Mouse (Mus musculus): ENCODE data around the gene Atp6v1e1. TPM values are rescaled to one million over a fixed set of nuclear protein-coding genes. Genes with fewer than 3 reads are reported as not detected.
"Not testable (repeated sequence)": the region's sequence is repeated elsewhere in the genome, so short reads cannot be mapped to it uniquely, and the experiment has no call there.

The Atp6v1e1 gene
- 100 to 1,000 TPM; 168 to 172 TPM for total RNA-seq (2021)

DNA sequence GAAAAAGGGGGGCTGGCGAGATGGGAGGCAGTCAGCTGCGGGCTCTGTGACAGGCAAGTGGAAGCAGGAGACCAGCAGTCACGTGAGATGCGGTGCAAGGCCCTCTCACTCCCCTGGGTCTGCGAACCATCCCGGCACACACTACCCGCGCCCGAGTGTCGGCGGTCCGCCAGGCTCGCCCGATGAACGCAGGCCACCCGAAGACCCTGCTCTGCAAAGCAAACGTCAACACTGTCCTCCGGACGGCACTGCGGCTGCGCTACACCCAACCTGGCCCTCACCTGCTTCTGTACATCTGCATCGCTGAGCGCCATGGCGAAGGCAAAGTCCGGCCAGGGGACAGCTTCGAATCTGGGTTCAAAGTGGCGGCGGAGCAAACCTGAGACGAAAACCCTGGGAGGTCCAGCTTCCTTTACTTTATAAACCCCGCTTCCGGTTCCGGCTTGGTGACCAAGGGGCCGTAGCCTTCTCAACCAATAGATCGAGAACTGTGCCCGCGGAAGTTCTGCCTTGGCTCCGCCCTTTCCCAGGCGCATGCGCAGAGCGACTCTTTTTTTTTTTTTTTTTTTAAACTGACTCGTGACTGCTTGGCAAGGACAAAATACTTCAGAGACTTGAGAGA, at the start of gene Atp6v1e1:
Gene Atp6v1e1 (minus strand): TSS at position 487 of the 622 bp plus-strand sequence.
- DNase-seq: peak; percentile 96 to 97
- intact Hi-C loops (cut with DNase I): loop anchor here (10.0 kb wide), 1 partner anchor 288 kb away; the partner anchor contains the start of gene Hdhd5

DNA sequence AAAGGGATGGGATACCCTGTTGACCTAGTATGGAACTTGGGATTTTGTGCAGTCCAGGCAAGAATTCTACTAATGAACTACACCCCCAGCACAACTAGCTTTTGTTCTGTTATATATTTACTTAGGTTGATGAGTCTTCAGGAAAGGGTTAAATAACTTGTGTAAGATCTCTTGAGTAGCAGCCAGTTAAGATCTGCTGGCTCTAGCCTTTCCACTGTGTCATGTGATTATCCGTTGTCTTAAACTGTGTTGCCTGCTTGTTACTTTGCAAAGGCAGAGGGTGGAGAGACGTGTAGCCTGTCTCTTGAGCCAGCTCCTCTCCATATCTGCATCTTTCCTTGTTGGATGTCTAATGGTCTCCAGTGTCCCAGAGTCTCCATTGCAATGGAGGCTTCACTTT, 48.7 kb upstream of the Atp6v1e1 start:
- intact Hi-C loops (cut with DNase I): no loop called here
- no peak for DNase-seq

DNA sequence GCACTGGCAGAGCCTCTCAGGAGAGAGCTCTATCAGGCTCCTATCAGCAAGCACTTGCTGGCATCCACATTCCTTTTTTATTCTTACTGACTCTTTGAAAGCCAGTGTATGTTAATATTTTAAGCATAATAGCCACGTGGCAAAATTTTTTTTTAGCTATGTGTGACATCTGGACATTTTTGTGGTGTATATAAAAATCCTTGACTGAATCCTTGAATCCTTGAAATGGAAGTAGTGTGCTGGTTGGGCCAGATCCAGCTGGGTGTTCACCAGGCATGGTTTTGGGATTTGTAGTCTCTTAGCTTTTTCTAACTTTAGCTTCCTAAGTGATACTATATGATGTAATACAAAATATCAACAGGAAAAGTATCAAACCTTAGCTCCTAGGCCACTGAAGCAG, 46.2 kb upstream of the Atp6v1e1 start:
- intact Hi-C loops (cut with DNase I): no loop called here
- DNase-seq: no peak

DNA sequence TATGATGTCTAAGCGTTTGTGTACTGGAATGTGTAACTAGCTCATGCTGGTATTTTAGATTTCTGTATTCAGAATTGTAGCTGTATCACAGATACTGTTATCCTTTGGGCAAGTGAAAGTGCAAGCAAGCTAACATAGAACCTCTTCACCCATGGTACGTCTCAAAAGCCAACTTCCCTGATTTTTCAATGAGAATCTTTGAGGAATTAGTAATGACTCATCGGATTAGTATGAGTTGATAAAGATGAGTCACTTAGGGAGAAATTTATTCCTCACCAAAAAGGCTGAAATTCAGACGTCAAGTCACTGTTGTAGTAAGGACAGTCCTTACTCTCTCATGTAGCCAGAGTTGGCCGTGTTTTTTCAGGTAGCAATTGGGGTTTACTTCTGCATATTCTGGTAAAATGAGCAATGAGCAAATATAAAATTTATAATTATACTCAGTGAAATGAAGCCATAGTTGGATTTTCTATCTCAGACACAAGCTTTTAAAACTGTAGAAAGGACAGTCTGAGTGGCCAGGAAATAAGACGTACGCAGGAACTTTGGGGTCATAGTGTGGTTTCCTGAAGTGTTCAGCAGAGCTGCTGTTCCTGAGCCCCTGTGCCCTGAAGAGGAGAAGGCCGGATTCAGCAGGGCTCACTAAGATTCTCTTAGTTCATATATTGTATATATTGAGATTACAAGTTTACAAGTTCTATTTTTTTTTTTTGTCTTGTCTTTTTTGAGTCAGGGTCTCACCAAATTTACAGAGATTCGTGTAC, 43.6 kb upstream of the Atp6v1e1 start:
- DNase-seq: no peak
- intact Hi-C loops (cut with DNase I): no loop called here

DNA sequence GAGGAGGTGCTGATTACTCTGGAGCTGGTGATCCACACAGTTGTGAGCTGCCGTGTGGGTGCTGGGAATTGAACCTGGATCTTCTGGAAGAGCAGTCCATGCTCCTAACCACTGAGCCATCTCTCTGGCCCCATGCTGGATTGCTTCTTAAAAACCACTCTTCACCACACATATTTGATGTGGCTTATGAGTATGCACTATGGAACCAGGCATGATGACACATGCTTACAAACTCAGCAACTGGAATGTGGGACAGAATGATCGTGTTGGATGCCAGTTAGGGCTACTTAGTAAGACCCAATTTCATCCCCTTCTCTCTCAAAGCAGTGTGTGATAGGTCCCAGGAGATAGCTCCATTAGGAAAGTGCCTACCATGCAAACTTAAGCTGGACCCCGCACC, 37.5 kb upstream of the Atp6v1e1 start:
- DNase-seq: no peak
- intact Hi-C loops (cut with DNase I): no loop called here

DNA sequence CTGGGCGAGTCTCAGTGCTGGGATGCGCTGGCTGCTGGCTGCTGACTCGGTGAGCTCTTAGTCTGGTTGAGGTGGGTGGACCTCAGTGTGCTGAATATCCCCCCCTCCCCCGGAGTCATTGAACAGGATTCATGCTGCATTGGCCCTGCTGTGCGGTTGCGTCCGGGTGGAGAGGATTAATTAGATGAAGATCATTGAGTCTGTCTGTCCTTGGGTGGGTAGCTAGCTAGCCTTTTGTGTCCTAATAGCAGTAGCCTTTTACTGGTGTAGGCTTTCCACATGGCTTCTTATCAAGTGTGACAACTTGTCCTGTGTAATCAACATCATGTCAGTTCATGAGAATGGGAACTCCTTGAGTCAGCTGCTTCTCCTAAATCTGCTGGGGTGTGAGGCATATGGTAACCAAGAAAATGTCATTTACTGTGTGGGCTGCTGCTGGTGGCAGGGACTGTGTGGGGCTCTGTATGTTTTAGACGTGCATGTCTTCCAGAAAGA, 35.7 kb upstream of the Atp6v1e1 start:
- intact Hi-C loops (cut with DNase I): no loop called here
- no peak for DNase-seq

DNA sequence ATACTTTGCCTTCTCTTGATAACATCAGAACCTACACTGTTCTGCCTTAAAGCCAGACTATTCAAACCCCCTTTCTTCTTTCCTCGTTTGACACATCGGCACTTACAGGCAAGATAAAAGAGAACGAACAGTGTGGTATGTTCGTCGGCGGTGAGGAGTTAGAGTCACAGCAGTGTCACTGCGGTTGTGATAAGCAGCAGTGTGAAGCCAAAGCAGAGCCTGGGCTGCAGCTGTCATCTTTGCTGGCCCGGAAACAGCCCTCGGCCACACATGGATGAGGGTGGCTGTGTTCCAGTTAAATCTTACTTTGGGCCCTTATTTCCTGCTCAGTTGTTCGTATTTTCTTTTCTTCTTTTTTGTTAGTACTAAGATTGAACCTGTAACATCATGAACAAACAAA, 31.8 kb upstream of the Atp6v1e1 start:
- intact Hi-C loops (cut with DNase I): no loop called here
- peak; percentile 58 to 62 for DNase-seq

DNA sequence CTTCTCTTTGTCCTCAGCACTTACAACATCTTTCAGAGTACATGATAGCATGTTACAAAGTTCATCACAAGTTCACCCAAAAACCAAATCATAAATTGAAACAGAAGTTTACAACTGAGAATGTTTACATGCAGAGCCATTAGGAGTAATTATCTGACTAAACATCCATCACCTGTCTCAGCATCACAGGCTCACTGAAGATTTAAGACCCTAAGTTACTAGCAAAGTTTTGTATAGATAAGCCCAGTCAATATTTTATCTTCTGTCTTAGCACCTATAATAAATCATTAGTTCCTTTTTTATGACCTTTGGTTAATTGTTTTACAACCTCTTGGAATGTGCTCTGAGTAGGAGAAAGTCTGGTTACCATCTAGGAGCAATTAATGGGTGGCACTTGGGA, 28.1 kb upstream of the Atp6v1e1 start:
- DNase-seq; intact Hi-C loops (cut with DNase I): not testable (repeated sequence)

DNA sequence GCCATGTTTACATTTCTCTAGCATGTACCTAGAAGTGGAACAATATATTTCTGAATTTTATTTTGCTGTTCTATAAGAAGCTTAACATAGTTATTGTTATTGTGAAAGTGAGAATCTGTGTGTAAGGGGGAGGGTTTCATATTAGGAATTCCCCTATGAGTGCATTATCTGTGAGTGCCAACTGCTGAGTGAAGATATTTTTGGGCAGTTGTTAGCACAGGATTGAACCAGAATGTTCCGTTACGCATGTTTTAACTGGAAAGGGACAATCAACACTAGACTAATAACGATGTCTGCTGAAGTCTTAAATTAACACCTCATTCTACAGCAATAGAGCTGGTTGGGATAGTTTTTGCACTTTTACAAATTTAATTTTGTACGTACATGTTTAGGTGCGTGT, 19.2 kb upstream of the Atp6v1e1 start:
- intact Hi-C loops (cut with DNase I): no loop called here
- no peak for DNase-seq

DNA sequence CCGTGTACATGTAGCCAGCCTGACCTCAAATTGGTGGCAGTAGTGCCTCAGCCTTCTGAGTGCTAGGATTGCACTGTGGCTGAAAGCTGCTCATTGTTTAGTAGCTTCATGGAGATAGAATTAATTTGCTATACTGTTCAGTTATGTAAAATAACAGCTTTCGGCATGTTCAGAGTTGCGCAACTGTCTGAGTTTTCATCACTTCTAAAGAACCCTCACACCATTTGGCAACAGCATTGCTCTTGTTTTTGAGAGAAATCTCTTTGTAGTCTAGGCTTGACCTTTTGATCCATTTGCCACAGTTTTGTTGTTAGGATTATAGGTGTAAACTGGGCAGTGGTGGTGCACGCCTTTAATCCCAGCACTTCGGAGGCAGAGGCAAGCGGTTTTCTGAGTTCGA, 17.7 kb upstream of the Atp6v1e1 start:
- no peak for DNase-seq
- intact Hi-C loops (cut with DNase I): no loop called here

DNA sequence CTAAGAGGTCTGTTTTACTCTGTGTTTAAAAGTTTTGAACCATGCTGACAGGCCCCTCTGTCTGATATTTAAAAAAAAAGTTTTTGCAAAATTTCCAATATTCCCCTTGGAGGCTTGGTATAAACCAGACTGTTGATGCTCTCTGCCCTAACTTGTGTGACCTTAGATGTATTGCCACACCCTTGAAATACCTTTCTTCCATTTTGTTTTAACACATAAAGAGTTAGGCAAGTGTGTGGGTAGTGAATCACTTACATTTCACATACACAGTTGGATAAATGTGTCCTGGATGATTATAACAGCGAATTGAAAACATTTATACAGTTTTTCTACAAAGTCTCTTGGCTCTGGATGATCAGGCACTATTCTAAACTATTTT, 14.5 kb upstream of the Atp6v1e1 start:
- intact Hi-C loops (cut with DNase I): no loop called here
- DNase-seq: no peak

DNA sequence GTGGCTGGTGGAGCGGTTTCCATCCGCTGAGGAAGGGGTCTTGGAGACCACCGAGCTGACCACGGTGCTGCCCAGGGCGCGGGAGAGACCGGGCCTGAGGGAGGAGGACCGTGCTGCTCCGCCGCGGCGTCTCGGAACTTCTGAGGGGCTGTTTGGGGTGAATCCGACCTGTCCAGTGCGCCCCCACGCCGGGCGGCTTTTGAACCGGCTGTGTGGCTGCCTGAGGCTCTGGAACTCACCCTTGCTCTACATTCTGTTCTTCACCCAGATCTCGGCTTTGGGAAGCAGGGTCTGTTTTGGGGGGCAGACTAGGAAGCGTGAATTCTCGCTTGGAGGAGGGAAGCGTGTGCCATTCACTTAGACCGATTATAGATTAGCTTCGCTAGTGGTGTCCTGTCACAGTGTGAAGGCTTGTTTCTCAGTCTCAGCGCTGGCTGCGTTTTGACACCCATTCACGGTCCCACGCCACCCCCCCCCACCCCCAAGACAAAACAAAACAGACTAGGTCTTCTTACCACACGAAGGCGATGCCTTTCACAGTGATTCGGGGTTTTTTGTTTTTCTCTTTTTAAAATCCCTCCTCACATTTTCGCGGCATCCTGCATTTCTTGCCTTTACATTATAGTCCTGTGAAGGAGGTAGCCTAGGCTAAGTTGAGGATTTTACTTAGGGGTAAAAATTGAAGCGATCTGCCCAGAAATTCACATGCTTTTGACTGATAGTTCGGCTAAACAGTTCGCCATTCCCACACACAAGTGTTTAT, 14.0 kb upstream of the Atp6v1e1 start:
- intact Hi-C loops (cut with DNase I): no loop called here
- no peak for DNase-seq

DNA sequence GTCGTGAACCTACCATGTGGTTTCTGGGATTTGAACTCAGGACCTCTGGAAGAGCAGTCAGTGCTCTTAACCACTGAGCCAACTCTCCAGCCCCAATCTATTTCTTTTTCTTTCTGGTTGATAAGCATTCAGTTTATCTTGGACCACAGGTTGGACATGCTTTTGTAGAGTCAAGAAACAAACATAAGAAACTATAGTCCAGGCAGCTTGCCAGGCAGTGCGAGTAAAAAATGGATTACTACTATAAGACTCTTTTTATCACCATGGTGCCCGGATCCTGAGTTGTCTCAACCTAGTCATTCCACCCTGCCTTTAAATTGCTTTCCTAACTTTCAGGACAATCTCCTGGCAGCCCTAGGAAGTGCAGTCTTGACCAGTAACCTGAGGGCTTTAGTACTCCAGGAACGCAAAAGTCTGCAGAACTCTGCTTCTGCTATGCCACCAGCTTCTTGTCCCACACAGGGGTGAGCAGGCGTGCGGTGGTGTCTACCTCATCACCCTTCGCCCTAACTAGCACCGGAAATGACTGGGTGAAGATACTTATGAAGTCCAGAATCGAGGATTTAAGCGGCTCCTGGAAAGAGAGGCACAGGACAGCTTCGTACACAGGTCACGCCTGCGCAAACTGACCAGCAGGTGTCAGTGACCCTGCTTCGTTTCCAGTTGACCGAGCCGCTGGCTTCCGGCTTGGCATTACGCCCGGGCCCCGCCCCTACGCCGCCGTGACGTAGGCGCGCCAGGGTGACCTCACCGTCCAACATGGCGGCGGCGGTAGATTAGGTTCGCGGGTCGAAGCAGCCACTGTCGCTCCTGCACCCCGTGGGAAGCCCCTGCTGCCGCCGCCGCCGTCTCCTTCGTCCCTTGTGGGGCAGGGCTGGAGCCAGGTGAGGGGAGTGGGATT, 13.1 kb upstream of the Atp6v1e1 start, which contains the start of gene Bcl2l13:
Gene Bcl2l13 (plus strand): TSS at position 739 of the 901 bp plus-strand sequence.
- intact Hi-C loops (cut with DNase I): no loop called here
- DNase-seq: peak; percentile 98 to 99

DNA sequence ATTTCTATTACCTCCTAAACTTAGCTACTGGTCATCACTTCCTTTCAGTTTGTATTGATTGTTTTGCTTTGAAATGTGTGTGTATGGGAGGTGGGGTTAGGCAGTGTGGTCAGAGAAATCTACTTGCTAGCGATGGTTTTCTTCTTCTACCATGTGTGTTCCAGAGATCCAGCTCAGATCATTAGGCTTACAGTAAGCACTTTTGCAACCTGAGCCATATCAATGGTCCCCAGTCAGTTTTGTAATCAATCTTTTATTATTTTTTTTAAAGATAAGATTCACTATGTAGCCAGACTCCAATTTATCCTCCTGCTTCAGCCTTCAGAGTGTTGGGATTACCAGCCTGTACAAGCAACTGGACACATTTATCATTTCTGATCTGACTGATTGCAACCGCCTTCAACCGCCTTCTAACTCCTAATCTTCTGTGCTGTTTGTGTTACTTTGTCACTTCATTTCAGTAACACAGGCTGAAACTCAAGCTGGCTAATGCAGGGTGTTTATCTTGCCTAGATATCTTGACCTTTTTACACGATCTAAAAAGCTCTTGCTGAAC, 12.3 kb upstream of the Atp6v1e1 start:
- intact Hi-C loops (cut with DNase I): no loop called here
- DNase-seq: no peak

DNA sequence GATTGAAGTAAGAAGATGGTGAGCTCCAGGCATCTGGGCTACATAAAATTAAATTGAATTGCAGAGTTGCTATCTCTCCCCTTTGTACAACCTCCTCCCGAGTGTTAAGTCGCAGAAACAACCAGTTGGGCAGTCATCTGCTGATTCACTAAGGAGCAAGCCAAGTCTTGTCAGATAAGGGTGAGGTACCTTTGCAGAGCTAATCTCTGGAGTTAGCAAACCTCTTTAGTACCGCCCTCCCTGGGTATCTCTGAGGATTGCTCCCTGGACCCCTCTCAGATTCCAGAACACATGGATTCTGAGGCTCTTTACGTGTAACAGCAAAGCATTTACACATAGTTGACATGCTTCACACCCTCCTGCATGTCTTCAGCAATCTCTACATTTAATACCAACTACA, 9.5 kb upstream of the Atp6v1e1 start:
- intact Hi-C loops (cut with DNase I): no loop called here
- no peak for DNase-seq

DNA sequence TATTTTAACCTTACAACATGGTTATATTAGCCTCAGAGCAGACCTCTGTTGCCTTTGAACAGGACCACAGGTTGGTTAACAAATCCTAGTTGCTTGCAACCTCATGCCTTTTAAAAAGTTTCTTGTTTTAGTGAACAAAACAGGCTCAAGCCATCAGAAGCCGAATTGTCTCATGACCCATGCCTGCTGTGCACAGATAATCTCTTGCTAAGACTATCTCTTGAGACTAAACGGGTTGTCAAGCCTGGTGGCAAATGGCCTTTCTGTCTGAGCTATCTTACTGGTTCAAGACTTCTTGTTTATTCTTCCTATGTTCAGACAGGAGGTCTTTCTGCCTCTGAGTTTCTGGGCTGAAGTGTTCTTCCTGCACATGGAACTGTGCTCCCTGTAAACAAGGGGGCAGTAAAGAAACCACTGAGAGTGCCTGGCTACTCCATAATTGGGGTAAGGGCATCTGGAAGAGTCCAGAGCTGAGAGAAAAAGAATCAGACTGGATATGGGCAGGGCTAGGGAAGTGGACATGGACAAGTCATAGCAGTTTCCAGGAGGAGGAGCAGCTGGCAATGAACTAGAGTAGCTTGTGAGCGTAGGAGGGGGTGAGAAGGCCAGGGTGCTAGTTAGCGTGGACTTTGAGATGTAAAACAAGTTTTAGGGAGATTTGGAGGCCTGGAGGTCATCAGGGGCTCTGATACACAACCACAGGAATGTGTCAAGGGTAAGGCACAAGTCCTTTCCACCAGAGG, 8.4 kb upstream of the Atp6v1e1 start:
- DNase-seq: no peak
- intact Hi-C loops (cut with DNase I): no loop called here

DNA sequence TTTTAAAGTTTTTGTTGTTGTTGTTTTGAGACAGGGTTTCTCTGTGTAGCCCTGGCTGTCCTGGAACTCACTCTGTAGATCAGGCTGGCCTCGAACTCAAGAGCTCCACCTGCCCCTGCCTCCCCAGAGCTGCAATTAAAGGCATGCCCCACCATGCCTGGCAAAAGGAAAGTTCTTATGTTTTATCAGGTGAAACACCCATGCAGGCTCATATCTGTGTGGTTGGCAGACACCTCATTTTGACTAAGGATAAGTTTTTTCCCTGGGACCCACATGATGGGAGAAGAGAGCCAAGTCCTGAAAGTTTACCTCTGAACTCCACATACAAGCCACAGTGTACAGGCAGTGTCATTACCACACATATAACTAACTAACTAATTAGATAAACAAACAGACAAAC, 7.5 kb upstream of the Atp6v1e1 start:
- intact Hi-C loops (cut with DNase I): no loop called here
- DNase-seq: no peak

DNA sequence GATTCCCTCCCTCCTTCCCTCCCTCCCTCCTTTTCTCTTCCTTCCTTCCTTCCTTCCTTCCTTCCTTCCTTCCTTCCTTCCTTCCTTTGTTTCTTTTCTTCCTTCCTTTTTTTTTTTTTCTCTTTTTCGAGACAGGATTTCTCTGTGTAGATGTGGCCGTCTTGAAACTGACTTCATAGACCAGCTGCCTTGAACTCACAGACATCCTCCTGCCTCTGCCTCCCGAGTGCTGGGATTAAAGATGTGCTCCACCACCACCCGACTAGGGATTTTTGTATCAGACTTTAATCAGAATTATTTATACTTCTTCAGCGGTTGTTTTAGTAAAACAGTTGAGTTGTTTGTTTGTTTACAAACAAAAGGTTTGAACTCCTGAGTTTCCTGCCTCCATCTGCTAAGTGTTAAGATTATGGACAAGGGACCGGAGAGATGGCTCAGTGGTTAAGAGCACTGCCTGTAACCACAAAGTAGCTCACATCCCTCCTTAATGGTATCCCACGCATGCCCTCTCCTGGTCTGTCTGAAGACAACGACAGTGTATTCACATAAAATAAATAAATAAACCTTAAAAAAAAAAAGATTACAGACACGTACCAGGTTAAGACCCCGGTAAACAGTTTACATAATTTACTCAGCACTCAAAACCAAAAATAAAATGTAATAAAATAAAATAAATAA, 483 bp upstream of the Atp6v1e1 start:
- DNase-seq: peak in 1 of 2 experiments; percentile 24
- intact Hi-C loops (cut with DNase I): loop anchor here (10.0 kb wide), 1 partner anchor 288 kb away; the partner anchor contains the start of gene Hdhd5

DNA sequence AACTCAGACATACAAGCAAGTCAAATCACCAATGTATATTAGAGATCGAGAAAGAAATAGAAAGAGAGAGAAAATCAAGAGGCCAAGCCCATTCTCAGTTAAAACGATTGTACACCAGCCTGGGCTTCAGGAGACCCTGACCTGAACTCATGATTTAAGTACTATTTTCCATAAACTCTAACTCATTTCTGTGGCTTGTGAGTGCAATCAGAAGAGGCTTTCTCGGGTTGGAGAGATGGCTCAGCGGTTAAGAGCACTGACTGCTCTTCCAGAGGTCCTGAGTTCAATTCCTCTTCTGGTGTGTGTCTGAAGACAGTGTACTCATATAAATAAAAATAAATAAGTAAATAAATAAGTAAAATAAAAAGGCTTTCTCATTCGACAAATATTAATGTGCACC, 878 bp downstream of the Atp6v1e1 start:
- no peak for DNase-seq
- intact Hi-C loops (cut with DNase I): loop anchor here (10.0 kb wide), 1 partner anchor 287 kb away; the partner anchor contains the start of gene Hdhd5
